In the genomic region with DNA sequence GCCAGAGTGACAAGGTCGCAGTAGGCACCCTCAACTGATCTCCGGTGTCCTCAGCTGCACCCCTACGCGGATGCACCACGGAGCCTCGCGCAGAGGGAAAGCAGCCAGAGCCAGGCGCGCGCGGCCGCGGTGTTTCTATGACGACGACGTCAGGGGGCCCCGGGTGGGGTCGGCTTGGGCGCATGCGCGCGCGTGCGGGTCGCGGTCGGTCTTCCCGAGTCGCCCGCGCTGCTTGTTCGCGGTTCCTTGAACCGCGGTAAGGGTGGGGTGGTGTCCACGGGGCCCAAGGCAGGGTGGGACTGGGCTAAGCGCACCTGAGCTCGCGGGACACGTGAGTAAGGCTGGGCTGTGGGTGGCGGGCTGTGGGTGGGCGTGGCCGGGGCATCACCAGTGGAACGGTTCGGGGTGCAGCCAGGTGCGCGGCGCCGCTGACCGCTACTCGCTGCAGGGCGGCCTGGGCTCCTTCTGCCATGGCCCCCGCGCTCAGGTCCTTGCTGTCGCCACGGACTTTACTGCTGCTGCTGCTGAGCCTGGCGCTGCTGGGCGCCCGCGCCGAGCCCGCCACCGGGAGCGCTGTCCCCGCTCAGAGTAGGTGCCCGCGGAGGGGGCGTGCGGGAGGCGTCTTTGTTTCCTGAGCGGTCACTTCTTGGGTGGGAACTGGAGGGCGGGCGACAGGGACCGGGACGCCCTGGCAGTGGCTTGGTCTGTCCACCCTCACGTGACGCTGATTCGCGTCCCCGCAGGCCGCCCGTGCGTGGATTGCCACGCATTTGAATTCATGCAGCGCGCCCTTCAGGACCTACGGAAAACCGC, we compare ENCODE assay signal across 8 mouse cellular contexts. TPM values are rescaled to one million over a fixed set of nuclear protein-coding genes. Genes with fewer than 3 reads are reported as not detected.
DNase-seq lines count a peak whose midpoint lies in the region; ATAC-seq and TF ChIP-seq lines count a peak whose summit lies in the region.

A gene (plus strand): TSS at position 125 of the 813 bp plus-strand sequence.

- peak within 1 kb of the TSS; percentile 24; the same call in 1 of the 2 replicates for H3K27ac ChIP-seq in gastrocnemius, adult 2 months
- peak within 1 kb of the TSS; percentile 97 for H3K27ac ChIP-seq in hindbrain, embryonic 15.5 days (replicated peaks)

- intact Hi-C loops in gastrocnemius, adult 2 months (cut with DNase I): no loop called here

- peaks cover 36% of the 10 kb centered on the region for H3K4me1 ChIP-seq in hindbrain, embryonic 15.5 days (replicated peaks)

- peak within 1 kb of the TSS; percentile 69 for H3K9ac ChIP-seq in hindbrain, embryonic 15.5 days

- H3K9me3 ChIP-seq in hindbrain, embryonic 15.5 days: no peaks in the 10 kb centered on the region

- no peaks in the 10 kb centered on the region for H3K27me3 ChIP-seq in hindbrain, embryonic 15.5 days

- WGBS in hindbrain, embryonic 15.5 days: under 1% methylated on average over 86 of the region's 88 CpGs

- ATAC-seq in hindbrain, embryonic 15.5 days (ENCODE audit: low FRiP score, low read depth): peak; percentile 91
- ATAC-seq in megakaryocyte, adult 5-6 weeks (ENCODE audit: poor library complexity, severe bottlenecking): peak; percentile 71

- H3K4me3 ChIP-seq in gastrocnemius, adult 2 months: peak within 1 kb of the TSS; percentile 87
- H3K4me3 ChIP-seq in hindbrain, embryonic 15.5 days: peak within 1 kb of the TSS; percentile 59

- peaks cover 16% of the 10 kb centered on the region; the same call in 1 of the 2 replicates for H3K36me3 ChIP-seq in hindbrain, embryonic 15.5 days

- TF ChIP-seq CTCF in gastrocnemius, adult 2 months (IDR thresholded peaks at IDR 0.05): peak; percentile 41; the same call in 1 of the 2 replicates

- DNase-seq in adrenal gland, adult (ENCODE audit: inconsistent age in 2 of 2, low spot score in 1 of 2): peak; percentile 92 to 95
- DNase-seq in cerebellum, postnatal 25 days: peak; percentile 92 to 95
- peak; percentile 74 for DNase-seq in gastrocnemius, adult 2 months
- DNase-seq in left cerebral cortex, adult 9 months (ENCODE audit: low spot score in 2 of 2): peak; percentile 65 to 86
- peak; percentile 95 for DNase-seq in right cerebral cortex, postnatal 14 days
- DNase-seq in yolk sac, embryonic 10.5 days (ENCODE audit: low spot score): peak; percentile 74

- H3K4me2 ChIP-seq in hindbrain, embryonic 15.5 days: peak within 1 kb of the TSS; percentile 86

RNA-seq across cellular contexts. Expression of the gene that starts here (rescaled TPM):
- total RNA-seq in gastrocnemius, adult 2 months (2021): not detected
- polyA plus RNA-seq in hindbrain, embryonic 15.5 days (2015; fragmentation: Nextera tagmentation; extraction: Ambion mirVana): 598 and 652 TPM in 2 replicates
- 0.48 and 1.5 TPM in 2 replicates for total RNA-seq in megakaryocyte, adult 5-6 weeks (2015)
- 2.0 and 3.8 TPM in 2 replicates for total RNA-seq in megakaryocyte, adult 5-6 weeks (2017)

Comparison
In these comparisons a context has a peak if more than half of its experiments do, and no peak if none do; other contexts are left out.
1. Peak in every context shown above with its lines: DNase-seq, ATAC-seq, H3K4me3 ChIP-seq and H3K27ac ChIP-seq.
2. Peak in DNase-seq, H3K4me3 ChIP-seq and H3K27ac ChIP-seq in gastrocnemius, adult 2 months; RNA of the gene not detected or under 1 TPM.